Mouse (Mus musculus): ENCODE measurements around the gene 1700020D05Rik. TPM values are rescaled to one million over a fixed set of nuclear protein-coding genes. Genes with fewer than 3 reads are reported as not detected.

1700020D05Rik gene
- polyA plus RNA-seq, 1 experiment from 2014 or later = 0.14 TPM

DNA sequence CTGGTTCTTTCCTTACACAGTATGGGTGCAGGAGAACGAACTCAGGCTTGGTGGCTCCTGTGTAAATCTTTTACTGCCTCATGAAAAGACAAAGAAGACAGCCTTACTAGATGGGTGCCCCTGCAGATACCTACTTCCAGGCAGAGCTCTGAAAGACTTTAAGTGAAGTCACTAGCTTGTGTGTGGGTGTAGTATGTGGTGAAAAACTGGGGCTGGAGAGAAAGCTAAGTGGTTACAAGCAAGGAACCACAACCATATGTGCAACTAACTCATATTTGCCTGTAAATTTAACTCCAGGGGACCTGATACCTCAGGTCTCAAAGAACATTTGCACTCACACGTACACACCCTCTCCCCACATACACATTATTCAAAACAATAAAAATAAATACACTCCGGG lies 43.7 kb downstream of the 1700020D05Rik start:
- peak overlapping the region; percentile 92 for H3K4me2 ChIP-seq (ENCODE audit: low read depth, low read length)
- H3K9ac ChIP-seq (ENCODE audit: low read depth, low read length) = peak overlapping the region; percentile 85
- WGBS (ENCODE audit: insufficient replicate concordance) = 27% methylated on average over 3 of the region's 3 CpGs
- ATAC-seq (ENCODE audit: low read depth) = no peak
- H3K4me1 ChIP-seq (ENCODE audit: control insufficient read depth, low read depth, low read length) = peaks cover 34% of the 10 kb centered on the region
- H3K27me3 ChIP-seq (ENCODE audit: control insufficient read depth, insufficient read depth, low read depth, low read length) = no peaks in the 10 kb centered on the region
- H3K36me3 ChIP-seq (ENCODE audit: control insufficient read depth, insufficient read depth) = no peaks in the 10 kb centered on the region
- H3K4me3 ChIP-seq (ENCODE audit: low read depth, low read length) = peak overlapping the region; percentile 88
- no peaks in the 10 kb centered on the region for H3K9me3 ChIP-seq (replicated peaks; ENCODE audit: control insufficient read depth, low read length)
- H3K27ac ChIP-seq (ENCODE audit: low read length) = peak overlapping the region; percentile 11; the same call in 1 of the 2 replicates

DNA sequence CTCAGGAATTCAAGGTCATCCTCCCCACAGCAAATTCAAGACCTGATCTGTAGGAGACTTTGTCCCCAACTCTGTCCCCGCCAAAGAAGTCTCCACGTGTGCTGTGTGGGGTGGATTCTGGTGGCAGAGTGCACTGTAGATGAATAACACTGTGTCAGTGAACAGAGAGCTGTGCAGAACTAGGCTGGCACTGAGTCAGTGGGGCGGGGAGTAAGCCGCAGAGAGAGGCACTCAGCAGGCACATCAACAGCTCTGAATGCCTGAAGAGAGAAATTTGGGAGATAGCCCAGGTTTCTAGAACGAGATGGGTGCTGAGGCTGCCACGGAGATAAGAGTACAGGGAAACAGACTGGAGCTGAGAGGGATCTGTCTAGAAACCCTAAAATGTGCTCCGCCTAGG lies 44.6 kb downstream of the 1700020D05Rik start:
- H3K27me3 ChIP-seq (ENCODE audit: control insufficient read depth, insufficient read depth, low read depth, low read length) = no peaks in the 10 kb centered on the region
- H3K27ac ChIP-seq (ENCODE audit: low read length) = no peak overlapping the region
- WGBS (ENCODE audit: insufficient replicate concordance) = 52% methylated on average over 7 of the region's 7 CpGs
- H3K36me3 ChIP-seq (ENCODE audit: control insufficient read depth, insufficient read depth) = no peaks in the 10 kb centered on the region
- H3K9ac ChIP-seq (ENCODE audit: low read depth, low read length) = no peak overlapping the region
- no peak for ATAC-seq (ENCODE audit: low read depth)
- H3K9me3 ChIP-seq (replicated peaks; ENCODE audit: control insufficient read depth, low read length) = no peaks in the 10 kb centered on the region
- no peak overlapping the region for H3K4me3 ChIP-seq (ENCODE audit: low read depth, low read length)
- peaks cover 34% of the 10 kb centered on the region for H3K4me1 ChIP-seq (ENCODE audit: control insufficient read depth, low read depth, low read length)
- H3K4me2 ChIP-seq (ENCODE audit: low read depth, low read length) = no peak overlapping the region

DNA sequence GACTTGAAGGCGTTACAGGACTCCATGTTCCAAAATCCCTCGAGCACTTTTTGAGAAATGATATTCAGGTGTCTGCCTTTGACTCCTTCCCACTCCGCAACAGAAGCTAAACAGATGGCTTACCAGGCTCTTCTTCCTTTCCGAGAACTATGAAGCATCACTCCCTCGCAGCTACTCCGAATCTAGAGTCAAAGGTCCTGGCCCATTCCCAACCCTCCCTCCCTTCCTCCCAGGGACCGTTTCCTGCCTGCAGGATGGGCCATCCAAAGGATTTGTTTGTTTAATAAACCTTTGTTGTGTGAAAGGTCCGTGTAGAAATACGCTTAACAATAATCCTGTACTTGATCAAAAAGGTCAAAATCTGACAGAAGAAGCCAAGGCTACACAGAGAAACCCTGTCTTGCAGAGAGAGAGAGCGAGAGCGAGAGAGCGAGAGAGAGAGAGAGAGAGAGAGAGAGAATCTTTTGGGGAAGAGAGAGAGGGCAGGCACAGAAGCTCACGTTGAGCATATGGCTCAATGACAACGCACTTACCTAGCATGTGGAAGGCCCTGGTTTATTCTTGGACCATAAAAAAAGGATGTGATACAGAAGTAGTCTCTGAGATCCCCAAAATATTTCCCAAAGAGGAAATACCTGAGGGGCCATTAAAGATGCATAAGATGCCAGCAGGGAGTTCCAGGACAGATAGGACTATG lies 45.7 kb downstream of the 1700020D05Rik start, which contains the start of gene Ccdc85b:
TSS of gene Ccdc85b (minus strand) at position 149 of the 697 bp plus-strand sequence.
- Histone ChIP-seq H3K9me3 (replicated peaks; ENCODE audit: control insufficient read depth, low read length) (no peaks in the 10 kb centered on the region), H3K4me1 (ENCODE audit: control insufficient read depth, low read depth, low read length) (peaks cover 34% of the 10 kb centered on the region), H3K4me2 (ENCODE audit: low read depth, low read length) (peak within 1 kb of the TSS; percentile 100), H3K36me3 (ENCODE audit: control insufficient read depth, insufficient read depth) (no peaks in the 10 kb centered on the region), H3K4me3 (ENCODE audit: low read depth, low read length) (peak within 1 kb of the TSS; percentile 80), H3K9ac (ENCODE audit: low read depth, low read length) (peak within 1 kb of the TSS; percentile 77), H3K27me3 (ENCODE audit: control insufficient read depth, insufficient read depth, low read depth, low read length) (no peaks in the 10 kb centered on the region), H3K27ac (ENCODE audit: low read length) (peak within 1 kb of the TSS; percentile 78)
- 13% methylated on average over 14 of the region's 14 CpGs for WGBS (ENCODE audit: insufficient replicate concordance)
- ATAC-seq (ENCODE audit: low read depth) = no peak

DNA sequence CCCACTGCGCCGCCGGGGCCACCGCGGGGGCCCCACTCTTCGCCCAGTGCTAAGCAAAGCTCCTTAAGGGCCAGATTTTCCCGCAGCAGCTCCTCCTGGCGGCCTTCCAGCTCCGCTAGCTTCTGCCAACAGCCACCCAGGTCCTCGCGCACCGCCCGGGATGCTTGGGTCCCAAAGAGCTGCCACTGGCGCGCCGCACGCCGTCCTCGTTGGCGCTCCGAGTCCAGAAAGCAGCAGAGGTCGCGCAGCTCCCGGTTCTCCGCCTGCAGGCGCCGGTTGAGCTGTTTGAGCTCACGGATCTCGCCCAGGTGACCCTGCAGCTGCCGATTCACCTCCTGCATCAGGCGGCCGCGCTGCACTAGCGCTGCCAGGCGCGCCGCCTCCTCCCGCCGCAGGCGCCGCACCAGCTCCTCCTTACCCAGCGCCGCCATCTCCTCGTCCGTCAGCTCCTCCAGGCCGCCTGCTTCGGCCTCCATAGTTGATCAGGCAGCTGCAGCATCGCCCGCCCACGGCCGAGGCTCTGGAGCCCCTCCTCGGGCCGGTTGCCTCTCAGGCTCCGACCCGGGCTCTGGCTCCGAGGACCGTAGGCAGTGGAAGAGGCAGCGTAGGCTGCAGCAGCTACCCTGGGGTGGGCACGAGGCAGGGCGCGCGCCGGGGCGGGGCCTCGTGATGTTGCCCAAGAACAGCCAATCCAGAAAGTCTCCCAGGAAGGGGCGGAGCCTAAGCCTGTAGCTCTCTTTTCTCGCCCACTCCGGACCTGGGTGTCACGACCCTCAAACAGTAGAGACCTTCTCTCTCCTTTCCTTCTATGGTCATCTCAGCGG lies 46.5 kb downstream of the 1700020D05Rik start:
- peak overlapping the region; percentile 80 for H3K4me3 ChIP-seq (ENCODE audit: low read depth, low read length)
- no peaks in the 10 kb centered on the region for H3K9me3 ChIP-seq (replicated peaks; ENCODE audit: control insufficient read depth, low read length)
- peak overlapping the region; percentile 78 for H3K27ac ChIP-seq (ENCODE audit: low read length)
- H3K36me3 ChIP-seq (ENCODE audit: control insufficient read depth, insufficient read depth) = no peaks in the 10 kb centered on the region
- H3K27me3 ChIP-seq (ENCODE audit: control insufficient read depth, insufficient read depth, low read depth, low read length) = no peaks in the 10 kb centered on the region
- peak overlapping the region; percentile 77 for H3K9ac ChIP-seq (ENCODE audit: low read depth, low read length)
- peaks cover 34% of the 10 kb centered on the region for H3K4me1 ChIP-seq (ENCODE audit: control insufficient read depth, low read depth, low read length)
- peak; percentile 89 for ATAC-seq (ENCODE audit: low read depth)
- under 1% methylated on average over 69 of the region's 70 CpGs for WGBS (ENCODE audit: insufficient replicate concordance)
- H3K4me2 ChIP-seq (ENCODE audit: low read depth, low read length) = peak overlapping the region; percentile 100

DNA sequence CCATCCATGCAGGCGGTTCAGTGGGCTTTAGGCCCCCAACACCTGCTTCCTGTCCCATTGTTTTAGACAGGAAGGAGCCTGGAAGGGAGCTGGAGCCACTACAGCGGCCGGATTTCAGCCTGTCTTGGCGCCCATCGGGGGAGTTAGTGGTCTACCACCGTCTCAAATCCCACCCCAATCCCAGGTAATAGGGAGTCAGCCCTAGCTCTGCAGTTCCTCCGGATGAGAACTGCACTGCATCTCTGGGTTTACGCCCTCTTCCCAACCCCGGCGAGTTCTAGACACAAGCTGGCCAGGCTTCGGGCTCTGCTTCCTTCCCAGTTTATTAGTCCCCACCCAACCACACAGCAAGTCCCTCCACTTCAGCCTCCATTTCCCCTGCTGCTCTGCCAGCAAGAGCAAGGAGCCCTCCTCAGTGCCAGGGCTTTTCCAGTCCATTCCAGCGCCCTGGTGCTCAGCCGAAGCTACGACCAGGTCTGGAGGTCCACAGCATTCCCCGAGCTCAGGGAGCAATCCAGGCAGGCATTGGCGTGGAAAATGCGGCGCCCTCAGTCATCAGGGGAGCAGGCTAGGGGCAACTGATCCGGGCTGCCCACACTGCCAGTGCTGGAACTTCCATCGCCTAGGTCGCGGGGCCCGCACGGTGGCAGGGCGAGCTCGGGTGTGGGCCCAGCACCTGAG lies 47.2 kb downstream of the 1700020D05Rik start:
- no peak overlapping the region for H3K27ac ChIP-seq (ENCODE audit: low read length)
- WGBS (ENCODE audit: insufficient replicate concordance) = 3% methylated on average over 26 of the region's 26 CpGs
- H3K9ac ChIP-seq (ENCODE audit: low read depth, low read length) = peak overlapping the region; percentile 77
- H3K4me1 ChIP-seq (ENCODE audit: control insufficient read depth, low read depth, low read length) = peaks cover 33% of the 10 kb centered on the region
- ATAC-seq (ENCODE audit: low read depth) = no peak
- no peaks in the 10 kb centered on the region for H3K36me3 ChIP-seq (ENCODE audit: control insufficient read depth, insufficient read depth)
- peak overlapping the region; percentile 100 for H3K4me2 ChIP-seq (ENCODE audit: low read depth, low read length)
- H3K27me3 ChIP-seq (ENCODE audit: control insufficient read depth, insufficient read depth, low read depth, low read length) = no peaks in the 10 kb centered on the region
- no peaks in the 10 kb centered on the region for H3K9me3 ChIP-seq (replicated peaks; ENCODE audit: control insufficient read depth, low read length)
- H3K4me3 ChIP-seq (ENCODE audit: low read depth, low read length) = peak overlapping the region; percentile 80

DNA sequence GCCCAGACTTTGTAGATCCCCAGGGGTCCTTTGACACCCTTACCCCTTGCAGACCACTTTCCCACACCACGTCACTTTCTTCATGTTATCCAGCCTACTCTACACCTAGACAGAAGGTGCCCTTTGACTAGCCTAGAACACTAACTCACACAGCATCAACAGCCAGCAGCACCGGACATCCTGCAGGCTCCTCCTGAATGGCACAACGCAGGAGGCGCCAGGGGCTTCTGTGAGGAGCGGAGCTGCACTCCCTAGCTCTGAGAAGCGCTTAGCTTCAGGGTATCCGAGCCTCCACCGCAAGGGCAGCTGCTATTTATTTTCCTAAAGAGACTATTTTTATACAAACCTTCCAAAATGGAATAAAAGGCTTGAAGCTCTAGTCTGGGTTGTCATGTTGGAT lies 48.0 kb downstream of the 1700020D05Rik start:
- H3K4me1 ChIP-seq (ENCODE audit: control insufficient read depth, low read depth, low read length) = peaks cover 27% of the 10 kb centered on the region
- H3K36me3 ChIP-seq (ENCODE audit: control insufficient read depth, insufficient read depth) = no peaks in the 10 kb centered on the region
- H3K9ac ChIP-seq (ENCODE audit: low read depth, low read length) = no peak overlapping the region
- H3K4me2 ChIP-seq (ENCODE audit: low read depth, low read length) = 0 out of 2 replicates have a peak overlapping the region, but pooled peaks have one; percentile 6
- WGBS (ENCODE audit: insufficient replicate concordance) = 55% methylated on average over 8 of the region's 8 CpGs
- no peak overlapping the region for H3K27ac ChIP-seq (ENCODE audit: low read length)
- no peak overlapping the region for H3K4me3 ChIP-seq (ENCODE audit: low read depth, low read length)
- no peaks in the 10 kb centered on the region for H3K9me3 ChIP-seq (replicated peaks; ENCODE audit: control insufficient read depth, low read length)
- no peak for ATAC-seq (ENCODE audit: low read depth)
- peaks cover 4% of the 10 kb centered on the region; the same call in 1 of the 2 replicates for H3K27me3 ChIP-seq (ENCODE audit: control insufficient read depth, insufficient read depth, low read depth, low read length)

DNA sequence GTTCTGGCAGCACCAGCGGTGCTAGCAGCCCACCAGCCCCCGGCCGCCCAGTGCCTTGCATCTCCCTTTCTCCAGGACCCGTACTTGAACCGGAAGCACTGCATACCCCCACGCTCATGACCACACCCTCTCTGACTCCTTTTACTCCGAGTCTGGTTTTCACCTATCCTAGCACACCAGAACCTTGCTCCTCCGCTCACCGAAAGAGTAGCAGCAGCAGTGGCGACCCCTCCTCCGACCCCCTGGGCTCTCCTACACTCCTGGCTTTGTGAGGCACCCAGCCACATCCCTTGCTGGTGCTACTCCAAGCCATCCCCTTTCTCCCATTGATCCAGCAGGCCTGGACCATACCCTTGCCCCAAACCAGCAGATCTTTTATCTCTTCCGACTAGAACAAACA lies 48.5 kb downstream of the 1700020D05Rik start:
- H3K4me3 ChIP-seq (ENCODE audit: low read depth, low read length) = no peak overlapping the region
- WGBS (ENCODE audit: insufficient replicate concordance) = 74% methylated on average over 12 of the region's 12 CpGs
- H3K9ac ChIP-seq (ENCODE audit: low read depth, low read length) = no peak overlapping the region
- peaks cover 27% of the 10 kb centered on the region for H3K4me1 ChIP-seq (ENCODE audit: control insufficient read depth, low read depth, low read length)
- H3K27ac ChIP-seq (ENCODE audit: low read length) = no peak overlapping the region
- no peaks in the 10 kb centered on the region for H3K9me3 ChIP-seq (replicated peaks; ENCODE audit: control insufficient read depth, low read length)
- H3K27me3 ChIP-seq (ENCODE audit: control insufficient read depth, insufficient read depth, low read depth, low read length) = peaks cover 9% of the 10 kb centered on the region
- H3K4me2 ChIP-seq (ENCODE audit: low read depth, low read length) = no peak overlapping the region
- ATAC-seq (ENCODE audit: low read depth) = no peak
- no peaks in the 10 kb centered on the region for H3K36me3 ChIP-seq (ENCODE audit: control insufficient read depth, insufficient read depth)
